Mouse (Mus musculus) thymus, adult 2 months (tissue): ENCODE data around the gene Spi1.

Experiments
- CTCF ChIP-seq: fragments of 200-500 bp; IDR thresholded peaks from 2 replicates; pipeline ENCODE4 v1.5.1; 2012; ENCODE audit warnings: mild to moderate bottlenecking, control low read depth, low read length, moderate library complexity, borderline replicate concordance; ENCODE audit not compliant: control insufficient read depth, poor library complexity, insufficient read depth; ENCODE audit errors: extremely low read depth
- POLR2A ChIP-seq: fragments of 200-500 bp; IDR thresholded peaks from 2 replicates; pipeline ENCODE4 v1.6.1; 2012; ENCODE audit warnings: mild to moderate bottlenecking, low read length, control low read depth, moderate library complexity; ENCODE audit not compliant: control insufficient read depth, poor library complexity, insufficient read depth; ENCODE audit errors: extremely low read depth

GRCm38 (mm10) chr2:91136513-91137412 lies 54.6 kb downstream of the Spi1 start:
- TF ChIP-seq CTCF (no peak), POLR2A (no peak)
